Mouse (Mus musculus) erythroblast, embryonic 14.5 days (primary cell): ENCODE measurements around the gene Prap1.

Experiments
- GATA1 ChIP-seq: IDR thresholded peaks from 2 replicates; pipeline ENCODE4 v1.6.1; 2012; ENCODE audit warnings: low read length, inconsistent platforms, mixed read lengths
- TAL1 ChIP-seq: IDR thresholded peaks from 3 replicates; pipeline ENCODE4 v1.6.1; 2012; ENCODE audit warnings: low read length, inconsistent platforms, mixed read lengths

DNA sequence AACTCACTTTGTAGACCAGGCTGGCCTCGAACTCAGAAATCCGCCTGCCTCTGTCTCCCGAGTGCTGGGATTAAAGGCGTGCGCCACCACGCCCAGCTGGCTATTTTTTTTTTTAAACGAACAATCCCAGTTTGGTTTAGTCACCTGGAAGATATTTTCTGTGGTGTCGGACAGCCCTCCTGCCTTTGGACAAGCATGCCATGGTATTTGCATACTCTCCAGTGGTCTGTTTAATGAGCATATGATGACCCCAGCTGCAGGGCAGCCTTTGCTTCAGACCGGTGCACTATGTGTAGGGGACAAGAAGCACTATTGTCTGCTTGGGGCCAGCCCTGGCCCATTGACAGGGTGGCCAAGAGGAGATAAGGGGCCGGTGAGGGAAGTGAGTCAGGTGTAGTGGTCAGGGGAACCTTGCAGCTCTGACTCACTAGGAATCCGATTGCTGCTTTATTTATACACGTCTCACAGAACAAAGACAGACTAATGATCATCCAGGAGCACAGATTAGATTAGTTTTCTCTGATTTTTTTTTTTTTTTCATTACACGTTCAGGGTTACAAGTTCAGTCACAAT lies 28.2 kb downstream of the Prap1 start:
- no peak for TF ChIP-seq GATA1
- no peak for TF ChIP-seq TAL1
